Mouse (Mus musculus) CH12.LX (cell line): Measurements from ENCODE around the gene Tspan15. TPM values are rescaled to one million over a fixed set of nuclear protein-coding genes. Genes with fewer than 3 reads are reported as not detected.

Experiments
- DNase-seq: peaks from one replicate; pipeline ENCODE4 v3.0.0-alpha.2; 2013; ENCODE audit errors: extremely low read depth
- H3K27ac ChIP-seq: 2 replicates; pipeline ENCODE4 v1.5.1; 2012; ENCODE audit warnings: low read depth, mild to moderate bottlenecking, control low read depth, moderate library complexity; ENCODE audit not compliant: insufficient read depth
- H3K27me3 ChIP-seq: replicated peaks from 2 replicates; pipeline ENCODE3; 2012; ENCODE audit warnings: inconsistent platforms
- H3K36me3 ChIP-seq, 2 experiments: replicated peaks in 1 of 2; 2 replicates each; pipeline versions ENCODE3 to v1.6.1; 2012; ENCODE audit warnings: inconsistent platforms in 1 of 2, low read length in 1 of 2, mild to moderate bottlenecking in 1 of 2, mixed read lengths in 1 of 2, moderate library complexity in 1 of 2; ENCODE audit not compliant: control insufficient read depth in 1 of 2, insufficient read depth in 1 of 2
- H3K4me1 ChIP-seq, 2 experiments: 2 replicates each; pipeline ENCODE4 v1.6.1; 2012; ENCODE audit warnings: inconsistent platforms in 1 of 2, moderate library complexity in 1 of 2; ENCODE audit not compliant: insufficient read depth in 2 of 2, control insufficient read depth in 1 of 2
- H3K4me2 ChIP-seq: 2 replicates; pipeline ENCODE4 v1.6.1; 2012; ENCODE audit warnings: low read depth, mild to moderate bottlenecking, control low read depth; ENCODE audit not compliant: poor library complexity, insufficient read depth, severe bottlenecking
- H3K4me3 ChIP-seq, 3 experiments: fragments of 150-350 bp in 1 of 3; sonication (generic) in 1 of 3; replicated peaks in 1 of 3; 2 replicates each; pipeline versions ENCODE3 to v1.5.1; 2011 to 2012; ENCODE audit warnings: low read depth in 2 of 3, low read length in 2 of 3, mild to moderate bottlenecking in 2 of 3, moderate library complexity in 2 of 3, control low read depth in 1 of 3, improper control_type of control experiment in 1 of 3, inconsistent platforms in 1 of 3, mixed read lengths in 1 of 3; ENCODE audit not compliant: poor library complexity in 1 of 3
- H3K79me2 ChIP-seq: replicated peaks from 2 replicates; pipeline ENCODE4 v1.6.1; 2012; ENCODE audit warnings: mild to moderate bottlenecking, moderate library complexity; ENCODE audit not compliant: control insufficient read depth, poor library complexity, insufficient read depth, severe bottlenecking; ENCODE audit errors: extremely low read depth
- H3K9ac ChIP-seq: 2 replicates; pipeline ENCODE4 v1.6.1; 2012; ENCODE audit warnings: low read depth, mild to moderate bottlenecking, control low read depth, moderate library complexity; ENCODE audit not compliant: insufficient read depth
- H3K9me3 ChIP-seq: replicated peaks from 2 replicates; pipeline ENCODE3; 2012; ENCODE audit warnings: low read length, inconsistent platforms, mixed read lengths
- ELF1 ChIP-seq: IDR thresholded peaks from 2 replicates; pipeline ENCODE4 v1.6.1; 2014; ENCODE audit warnings: low read depth, mild to moderate bottlenecking, inconsistent platforms, low read length, improper control_type of control experiment
- GABPA ChIP-seq: IDR thresholded peaks from 2 replicates; pipeline ENCODE4 v1.6.1; 2012; ENCODE audit warnings: low read depth, low read length, improper control_type of control experiment, inconsistent platforms; ENCODE audit not compliant: insufficient replicate concordance
- JUN ChIP-seq: IDR thresholded peaks from 2 replicates; pipeline ENCODE4 v1.6.1; 2011; ENCODE audit warnings: low read depth, mild to moderate bottlenecking, low read length, improper control_type of control experiment, moderate library complexity; ENCODE audit not compliant: insufficient read depth
- JUND ChIP-seq: conservative IDR thresholded peaks from 2 replicates; pipeline ENCODE4 v1.6.1; 2011; ENCODE audit warnings: low read depth, low read length, improper control_type of control experiment
- KAT2A ChIP-seq: IDR thresholded peaks from 2 replicates; pipeline ENCODE4 v1.6.1; 2012; ENCODE audit warnings: low read length, improper control_type of control experiment, inconsistent platforms; ENCODE audit not compliant: insufficient replicate concordance
- MAFK ChIP-seq: IDR thresholded peaks from 2 replicates; pipeline ENCODE4 v1.6.1; 2011; ENCODE audit warnings: low read length, improper control_type of control experiment; ENCODE audit not compliant: insufficient replicate concordance
- MAX ChIP-seq: IDR thresholded peaks from 2 replicates; pipeline ENCODE4 v1.6.1; 2011; ENCODE audit warnings: low read length, improper control_type of control experiment
- MEF2A ChIP-seq: IDR thresholded peaks from 2 replicates; pipeline ENCODE4 v1.6.1; 2014; ENCODE audit warnings: low read depth, mild to moderate bottlenecking, inconsistent platforms, low read length, improper control_type of control experiment, borderline replicate concordance
- MXI1 ChIP-seq: IDR thresholded peaks from 2 replicates; pipeline ENCODE4 v1.6.1; 2011; ENCODE audit warnings: mild to moderate bottlenecking, low read depth, low read length, improper control_type of control experiment
- PAX5 ChIP-seq: IDR thresholded peaks from 2 replicates; pipeline ENCODE4 v1.6.1; 2012; ENCODE audit warnings: low read length, inconsistent platforms, mixed read lengths
- SIN3A ChIP-seq: IDR thresholded peaks from 2 replicates; pipeline ENCODE4 v1.6.1; 2012; ENCODE audit warnings: low read length, improper control_type of control experiment, inconsistent platforms
- SMC3 ChIP-seq: IDR thresholded peaks from 2 replicates; pipeline ENCODE4 v1.6.1; 2011; ENCODE audit warnings: low read depth, low read length, improper control_type of control experiment
- TCF12 ChIP-seq: IDR thresholded peaks from 2 replicates; pipeline ENCODE4 v1.6.1; 2014; ENCODE audit warnings: low read depth, mild to moderate bottlenecking, inconsistent platforms, low read length, improper control_type of control experiment
- UBTF ChIP-seq: IDR thresholded peaks from 2 replicates; pipeline ENCODE4 v1.6.1; 2012; ENCODE audit warnings: low read depth, mild to moderate bottlenecking, inconsistent platforms, low read length, improper control_type of control experiment, moderate library complexity
- USF1 ChIP-seq: IDR thresholded peaks from 2 replicates; pipeline ENCODE4 v1.6.1; 2014; ENCODE audit warnings: low read depth, mild to moderate bottlenecking, inconsistent platforms, low read length, improper control_type of control experiment
- USF2 ChIP-seq: conservative IDR thresholded peaks from 2 replicates; pipeline ENCODE4 v1.6.1; 2011; ENCODE audit warnings: low read depth, low read length, improper control_type of control experiment
- ZMIZ1 ChIP-seq: IDR thresholded peaks from 2 replicates; pipeline ENCODE4 v1.6.1; 2012; ENCODE audit warnings: low read depth, mild to moderate bottlenecking, inconsistent platforms, low read length, improper control_type of control experiment
- ZNF384 ChIP-seq: IDR thresholded peaks from 2 replicates; pipeline ENCODE4 v1.6.1; 2012; ENCODE audit warnings: low read depth, low read length, improper control_type of control experiment, inconsistent platforms
- dilution Hi-C: fragments of 300-500 bp; cut with MboI; formaldehyde crosslinking; loops from 2 replicates; pipeline ENCODE4 v1.14.3; 2020; ENCODE audit warnings: low sequenced_read_pairs; ENCODE audit not compliant: extremely low pct_unique_long_range_greater_than_20kb, extremely low pct_ligation_motif_present
- in situ Hi-C: fragments of 300-500 bp; cut with MboI; formaldehyde crosslinking; loops from 3 replicates; pipeline ENCODE4 v1.14.3; 2019; ENCODE audit warnings: low sequenced_read_pairs, low pct_ligation_motif_present, low pct_unique_long_range_greater_than_20kb, mixed read lengths
- polyA plus RNA-seq: library from polyadenylated mRNA; unstranded; fragments of >175 nt; gene quantifications from 2 replicates; pipeline ENCODE4 v1.2.1, GENCODE M21; 2012; ENCODE audit warnings: low read depth; ENCODE audit not compliant: insufficient read length
- total RNA-seq, 2 experiments: library from RNA; depleted of rRNA; stranded (reverse); fragments of 300-350 nt in 1 of 2; fragments of >200 nt in 1 of 2; gene quantifications; 2 replicates each; pipeline ENCODE4 v1.2.3; 2012 to 2014

The Tspan15 gene
- total RNA-seq (2012; rRNA removed) (0.08 and 0.30 TPM in 2 replicates), total RNA-seq (2014; rRNA removed) (0.12 TPM in 1 of 2 replicates, not detected in the other), polyA plus RNA-seq (not detected in 2 replicates)

GRCm38 (mm10) chr10:62230708-62231394 lies at the start of gene Tspan15:
TSS of gene Tspan15 (minus strand) at chr10:62231251.
- no peaks in the 10 kb centered on the region for H3K79me2 ChIP-seq
- H3K9ac ChIP-seq: no peak within 1 kb of the TSS
- TF ChIP-seq TCF12: 0 out of 2 replicates have a peak, but pooled peaks have one; percentile 26
- no peak for TF ChIP-seq MAFK
- 0 out of 2 replicates have a peak, but pooled peaks have one; percentile 15 for TF ChIP-seq ELF1
- H3K9me3 ChIP-seq: no peaks in the 10 kb centered on the region
- H3K36me3 ChIP-seq: no peaks in the 10 kb centered on the region
- H3K4me2 ChIP-seq: peak within 1 kb of the TSS; percentile 72
- peak within 1 kb of the TSS in 1 of 3 experiments; percentile 1 for H3K4me3 ChIP-seq
- peaks cover 67% of the 10 kb centered on the region for H3K27me3 ChIP-seq
- in situ Hi-C loops: no loop called here
- H3K4me1 ChIP-seq: peaks cover 3 to 4% of the 10 kb centered on the region in 2 experiments; a peak in 1 of 4 replicates
- no peak within 1 kb of the TSS for H3K27ac ChIP-seq
- DNase-seq: peak; percentile 48
- dilution Hi-C loops: no loop called here

- H3K4me2 ChIP-seq: no peak overlapping the region
- DNase-seq: no peak
- H3K4me1 ChIP-seq: peaks cover 8 to 32% of the 10 kb centered on the region in 2 experiments
- peaks cover 11 to 72% of the 10 kb centered on the region in 2 experiments for H3K36me3 ChIP-seq
- TF ChIP-seq GABPA: no peak
- no peak for TF ChIP-seq USF2
- TF ChIP-seq MAX: no peak
- no peak for TF ChIP-seq SMC3
- TF ChIP-seq ZMIZ1: no peak
- TF ChIP-seq MEF2A: no peak
- no peak for TF ChIP-seq ZNF384
- TF ChIP-seq USF1: no peak
- no peak for TF ChIP-seq SIN3A
- TF ChIP-seq TCF12: no peak
- no peak for TF ChIP-seq PAX5
- TF ChIP-seq UBTF: no peak
- TF ChIP-seq KAT2A: no peak
- no peak for TF ChIP-seq MXI1
- no peak for TF ChIP-seq JUND
- TF ChIP-seq JUN: no peak
- H3K9ac ChIP-seq: no peak overlapping the region
- no peaks in the 10 kb centered on the region for H3K79me2 ChIP-seq
- dilution Hi-C loops: no loop called here
- no peak overlapping the region for H3K4me3 ChIP-seq
- peaks cover 3% of the 10 kb centered on the region for H3K9me3 ChIP-seq
- in situ Hi-C loops: no loop called here
- no peak overlapping the region for H3K27ac ChIP-seq
- no peaks in the 10 kb centered on the region for H3K27me3 ChIP-seq
These were observed 48.6 kb upstream of the Tspan15 start for GRCm38 (mm10) chr10:62279671-62280070.
